Mouse (Mus musculus): ENCODE results near the gene Zfp831.

Gene Zfp831

GRCm38 (mm10) chr2:174643448-174644144 lies at the start of gene Zfp831:
Gene Zfp831, plus strand, starts transcription at chr2:174643534.
- DNase-seq: no peak

- no peak for DNase-seq
These were observed 48.4 kb upstream of the Zfp831 start for GRCm38 (mm10) chr2:174594965-174595364.

- no peak for DNase-seq
These were observed 47.7 kb upstream of the Zfp831 start for GRCm38 (mm10) chr2:174595611-174596010.

GRCm38 (mm10) chr2:174596457-174596856 lies 46.9 kb upstream of the Zfp831 start:
- DNase-seq: no peak

GRCm38 (mm10) chr2:174598451-174598850 lies 44.9 kb upstream of the Zfp831 start:
- peak; percentile 63 for DNase-seq

GRCm38 (mm10) chr2:174599071-174599635 lies 44.2 kb upstream of the Zfp831 start:
- peak; percentile 14 for DNase-seq

GRCm38 (mm10) chr2:174599853-174600271 lies 43.5 kb upstream of the Zfp831 start:
- DNase-seq: no peak

- DNase-seq: peak; percentile 84
These were observed 41.2 kb upstream of the Zfp831 start for GRCm38 (mm10) chr2:174601938-174602685.

- peak; percentile 24 for DNase-seq
These were observed 40.0 kb upstream of the Zfp831 start for GRCm38 (mm10) chr2:174603321-174603720.

GRCm38 (mm10) chr2:174605020-174605419 lies 38.3 kb upstream of the Zfp831 start:
- no peak for DNase-seq

GRCm38 (mm10) chr2:174605442-174606087 lies 37.8 kb upstream of the Zfp831 start:
- no peak for DNase-seq

- no peak for DNase-seq
These were observed 37.0 kb upstream of the Zfp831 start for GRCm38 (mm10) chr2:174606376-174606775.

GRCm38 (mm10) chr2:174609892-174610291 lies 33.4 kb upstream of the Zfp831 start:
- DNase-seq: no peak

- DNase-seq: no peak
These were observed 30.8 kb upstream of the Zfp831 start for GRCm38 (mm10) chr2:174612386-174613063.

- no peak for DNase-seq
These were observed 30.1 kb upstream of the Zfp831 start for GRCm38 (mm10) chr2:174613221-174613620.

GRCm38 (mm10) chr2:174613921-174614441 lies 29.4 kb upstream of the Zfp831 start:
- DNase-seq: peak; percentile 62

GRCm38 (mm10) chr2:174621881-174622280 lies 21.5 kb upstream of the Zfp831 start:
- no peak for DNase-seq

GRCm38 (mm10) chr2:174624430-174624829 lies 18.9 kb upstream of the Zfp831 start:
- no peak for DNase-seq

GRCm38 (mm10) chr2:174627021-174627420 lies 16.3 kb upstream of the Zfp831 start:
- DNase-seq: peak; percentile 20

- no peak for DNase-seq
These were observed 14.0 kb upstream of the Zfp831 start for GRCm38 (mm10) chr2:174629299-174629850.

- DNase-seq: no peak
These were observed 6.6 kb upstream of the Zfp831 start for GRCm38 (mm10) chr2:174636750-174637149.

GRCm38 (mm10) chr2:174644975-174645374 lies 1.6 kb downstream of the Zfp831 start:
- no peak for DNase-seq
